Mouse (Mus musculus) intestine, embryonic 16.5 days (tissue): ENCODE results near the gene Wdr38. TPM values are rescaled to one million over a fixed set of nuclear protein-coding genes. Genes with fewer than 3 reads are reported as not detected.

ENCODE experiments used
- ATAC-seq: fragments of 200-750 bp; cut with Nextera tagmentation; 2 replicates; pipeline ENCODE4 v1.8.0; 2017; ENCODE audit warnings: moderate TSS enrichment, moderate library complexity
- H3K27ac ChIP-seq: fragments of 300-500 bp; sonication (generic); 2 replicates; pipeline ENCODE4 v1.5.1; 2014; ENCODE audit warnings: mild to moderate bottlenecking, low read length
- H3K27me3 ChIP-seq: fragments of 300-500 bp; sonication (generic); replicated peaks from 2 replicates; pipeline ENCODE4 v1.6.1; 2014; ENCODE audit warnings: low read length, control low read depth, mixed read lengths; ENCODE audit not compliant: control insufficient read depth, insufficient read depth
- H3K36me3 ChIP-seq: fragments of 300-500 bp; sonication (generic); 2 replicates; pipeline ENCODE4 v1.6.1; 2014; ENCODE audit warnings: low read length, control low read depth; ENCODE audit not compliant: control insufficient read depth, insufficient read depth
- H3K4me1 ChIP-seq: fragments of 300-500 bp; sonication (generic); 2 replicates; pipeline ENCODE4 v1.6.1; 2014; ENCODE audit warnings: low read length, control low read depth, mixed read lengths; ENCODE audit not compliant: control insufficient read depth, insufficient read depth
- H3K4me2 ChIP-seq: fragments of 300-500 bp; sonication (generic); 2 replicates; pipeline ENCODE4 v1.6.1; 2014; ENCODE audit warnings: low read depth, low read length, control low read depth
- H3K4me3 ChIP-seq: fragments of 300-500 bp; sonication (generic); 2 replicates; pipeline ENCODE4 v1.5.1; 2014; ENCODE audit warnings: mild to moderate bottlenecking, low read length
- H3K9ac ChIP-seq: fragments of 300-500 bp; sonication (generic); 2 replicates; pipeline ENCODE4 v1.6.1; 2014; ENCODE audit warnings: low read depth, low read length
- H3K9me3 ChIP-seq: fragments of 300-500 bp; sonication (generic); 2 replicates; pipeline ENCODE4 v1.6.1; 2016; ENCODE audit warnings: low read length, control low read depth; ENCODE audit not compliant: control insufficient read depth
- WGBS: fragments of 180-500 bp; shearing (Covaris S2); extraction: QIAGEN DNeasy Blood & Tissue Kit; methylation state at CpG from one replicate; pipeline ENCODE4 v1.1.7; 2014; 5-methylcytosine and 5-hydroxymethylcytosine counted together
- polyA plus RNA-seq: library from polyadenylated mRNA; unstranded; fragments of >200 nt; fragmentation: Nextera tagmentation; extraction: Ambion mirVana; gene quantifications from 2 replicates; pipeline ENCODE4 v1.2.1, GENCODE M21; 2015

Gene Wdr38
- polyA plus RNA-seq, 1 experiment from 2014 or later, result 1.7 TPM

GRCm38 (mm10) chr2:39011264-39011663, 14.0 kb downstream of the Wdr38 start:
- Histone ChIP-seq H3K36me3 (no peaks in the 10 kb centered on the region), H3K4me2 (no peak overlapping the region), H3K27ac (no peak overlapping the region), H3K9ac (no peak overlapping the region), H3K4me3 (no peak overlapping the region), H3K4me1 (peaks cover 17% of the 10 kb centered on the region), H3K9me3 (no peaks in the 10 kb centered on the region), H3K27me3 (no peaks in the 10 kb centered on the region)
- ATAC-seq, result no peak

GRCm38 (mm10) chr2:39011971-39012370, 14.7 kb downstream of the Wdr38 start:
- Histone ChIP-seq H3K4me2 (no peak overlapping the region), H3K27me3 (no peaks in the 10 kb centered on the region), H3K4me3 (no peak overlapping the region), H3K9me3 (no peaks in the 10 kb centered on the region), H3K36me3 (0 out of 2 replicates have a peak, but pooled peaks cover 4% of the 10 kb centered on the region), H3K9ac (no peak overlapping the region), H3K27ac (no peak overlapping the region), H3K4me1 (peaks cover 15% of the 10 kb centered on the region)
- no peak for ATAC-seq
- WGBS, result 80% methylated on average over 3 of the region's 3 CpGs

GRCm38 (mm10) chr2:39012768-39013279, 15.5 kb downstream of the Wdr38 start:
- Histone ChIP-seq H3K9ac (no peak overlapping the region), H3K4me2 (no peak overlapping the region), H3K27ac (no peak overlapping the region), H3K9me3 (no peaks in the 10 kb centered on the region), H3K27me3 (no peaks in the 10 kb centered on the region), H3K36me3 (0 out of 2 replicates have a peak, but pooled peaks cover 4% of the 10 kb centered on the region), H3K4me3 (no peak overlapping the region), H3K4me1 (peaks cover 13% of the 10 kb centered on the region)
- no peak for ATAC-seq
- 87% methylated on average over 7 of the region's 7 CpGs for WGBS

- H3K4me2 ChIP-seq, result no peak overlapping the region
- peaks cover 7% of the 10 kb centered on the region; the same call in 1 of the 2 replicates for H3K36me3 ChIP-seq
- H3K9ac ChIP-seq, result no peak overlapping the region
- H3K4me3 ChIP-seq, result no peak overlapping the region
- no peak for ATAC-seq
- no peaks in the 10 kb centered on the region for H3K9me3 ChIP-seq
- no peaks in the 10 kb centered on the region for H3K4me1 ChIP-seq
- H3K27ac ChIP-seq, result no peak overlapping the region
- no peaks in the 10 kb centered on the region for H3K27me3 ChIP-seq
- WGBS, result 72% methylated on average over 3 of the region's 3 CpGs
These were observed 19.3 kb downstream of the Wdr38 start for GRCm38 (mm10) chr2:39016581-39016980.

GRCm38 (mm10) chr2:39020004-39020403, 22.7 kb downstream of the Wdr38 start:
- H3K4me3 ChIP-seq, result no peak overlapping the region
- H3K27me3 ChIP-seq, result no peaks in the 10 kb centered on the region
- H3K27ac ChIP-seq, result no peak overlapping the region
- H3K4me2 ChIP-seq, result no peak overlapping the region
- H3K36me3 ChIP-seq, result peaks cover 11% of the 10 kb centered on the region
- H3K4me1 ChIP-seq, result no peaks in the 10 kb centered on the region
- no peak for ATAC-seq
- 83% methylated on average over 1 of the region's 1 CpGs for WGBS
- H3K9me3 ChIP-seq, result no peaks in the 10 kb centered on the region
- no peak overlapping the region for H3K9ac ChIP-seq

GRCm38 (mm10) chr2:39031611-39032010, 34.3 kb downstream of the Wdr38 start:
- H3K27ac ChIP-seq, result no peak overlapping the region
- WGBS, result 91% methylated on average over 1 of the region's 1 CpGs
- peaks cover 17% of the 10 kb centered on the region for H3K36me3 ChIP-seq
- H3K4me2 ChIP-seq, result no peak overlapping the region
- ATAC-seq, result no peak
- no peaks in the 10 kb centered on the region for H3K27me3 ChIP-seq
- H3K9me3 ChIP-seq, result no peaks in the 10 kb centered on the region
- no peaks in the 10 kb centered on the region for H3K4me1 ChIP-seq
- no peak overlapping the region for H3K9ac ChIP-seq
- no peak overlapping the region for H3K4me3 ChIP-seq

- Histone ChIP-seq H3K27ac (no peak overlapping the region), H3K9ac (no peak overlapping the region), H3K4me3 (no peak overlapping the region), H3K9me3 (no peaks in the 10 kb centered on the region), H3K4me2 (no peak overlapping the region), H3K36me3 (no peaks in the 10 kb centered on the region), H3K27me3 (no peaks in the 10 kb centered on the region), H3K4me1 (no peaks in the 10 kb centered on the region)
- WGBS, result 89% methylated on average over 1 of the region's 1 CpGs
- no peak for ATAC-seq
These were observed 42.9 kb downstream of the Wdr38 start for GRCm38 (mm10) chr2:39040215-39040614.

- peaks cover 6% of the 10 kb centered on the region; the same call in 1 of the 2 replicates for H3K36me3 ChIP-seq
- H3K4me2 ChIP-seq, result no peak overlapping the region
- H3K4me3 ChIP-seq, result no peak overlapping the region
- no peak for ATAC-seq
- no peaks in the 10 kb centered on the region for H3K27me3 ChIP-seq
- no peak overlapping the region for H3K9ac ChIP-seq
- 96% methylated on average over 1 of the region's 1 CpGs for WGBS
- H3K9me3 ChIP-seq, result no peaks in the 10 kb centered on the region
- H3K4me1 ChIP-seq, result no peaks in the 10 kb centered on the region
- H3K27ac ChIP-seq, result no peak overlapping the region
These were observed 51.2 kb downstream of the Wdr38 start for GRCm38 (mm10) chr2:39048515-39048914.
